Mouse (Mus musculus): ENCODE measurements around the gene Gm5134. TPM values are rescaled to one million over a fixed set of nuclear protein-coding genes. Genes with fewer than 3 reads are reported as not detected.

Gene Gm5134
- total RNA-seq, 1 experiment, result 4.2 TPM

DNA sequence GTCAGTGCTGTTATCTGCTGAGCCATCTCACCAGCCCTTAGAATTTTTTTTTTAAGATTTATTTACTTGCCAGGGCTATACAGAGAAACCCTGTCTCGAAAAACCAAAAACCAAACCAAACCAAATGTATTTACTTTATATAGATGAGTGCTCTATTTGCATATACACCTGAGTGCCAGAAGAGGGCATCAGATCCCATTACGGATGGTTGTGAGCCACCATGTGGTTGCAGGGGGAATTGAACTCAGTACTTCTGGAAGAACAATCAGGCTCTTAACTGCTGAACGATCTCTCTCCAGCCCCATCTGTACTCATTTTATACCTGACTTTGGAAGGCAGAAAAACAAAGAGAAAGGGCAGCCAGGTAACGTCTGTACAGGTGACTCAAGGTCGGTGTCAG lies 20.9 kb downstream of the Gm5134 start:
- no peak overlapping the region for H3K27ac ChIP-seq (ENCODE audit: insufficient read depth, low read depth, low read length, poor library complexity, severe bottlenecking)
- H3K36me3 ChIP-seq (ENCODE audit: control insufficient read depth, insufficient read depth, low read length, poor library complexity, severe bottlenecking), result no peaks in the 10 kb centered on the region
- no peaks in the 10 kb centered on the region for H3K9me3 ChIP-seq (ENCODE audit: control insufficient read depth, insufficient read depth, low read depth, low read length)
- in situ Hi-C loops (cut with MboI; ENCODE audit: low sequenced_read_pairs in 2 of 2, unreplicated experiment in 2 of 2), result no loop called here
- peaks cover 2 to 12% of the 10 kb centered on the region in 2 experiments; a peak in 2 of 4 replicates for H3K4me1 ChIP-seq (ENCODE audit: control insufficient read depth in 2 of 2, insufficient read depth in 2 of 2, low read length in 2 of 2, poor library complexity in 1 of 2)
- peak; percentile 54 for DNase-seq (ENCODE audit: low read depth, low spot score)
- TF ChIP-seq MAFK (IDR thresholded peaks at IDR 0.05; ENCODE audit: insufficient read depth, low read depth, low read length) (no peak), HCFC1 (IDR thresholded peaks at IDR 0.05; ENCODE audit: borderline replicate concordance, insufficient read depth, low read length) (no peak), ZC3H11A (IDR thresholded peaks at IDR 0.05; ENCODE audit: borderline replicate concordance, low read depth, low read length) (peak; percentile 87), CHD2 (IDR thresholded peaks at IDR 0.05; ENCODE audit: low read depth, low read length) (no peak), ZNF384 (IDR thresholded peaks at IDR 0.05; ENCODE audit: low read depth, low read length) (peak; percentile 67; the same call in 1 of the 2 replicates)
- H3K9ac ChIP-seq (ENCODE audit: insufficient read depth, low read depth, low read length, poor library complexity, severe bottlenecking), result no peak overlapping the region
- no peak overlapping the region for H3K4me3 ChIP-seq (ENCODE audit: insufficient read depth in 1 of 2, low read depth in 1 of 2, low read length in 2 of 2, poor library complexity in 1 of 2, severe bottlenecking in 1 of 2)

DNA sequence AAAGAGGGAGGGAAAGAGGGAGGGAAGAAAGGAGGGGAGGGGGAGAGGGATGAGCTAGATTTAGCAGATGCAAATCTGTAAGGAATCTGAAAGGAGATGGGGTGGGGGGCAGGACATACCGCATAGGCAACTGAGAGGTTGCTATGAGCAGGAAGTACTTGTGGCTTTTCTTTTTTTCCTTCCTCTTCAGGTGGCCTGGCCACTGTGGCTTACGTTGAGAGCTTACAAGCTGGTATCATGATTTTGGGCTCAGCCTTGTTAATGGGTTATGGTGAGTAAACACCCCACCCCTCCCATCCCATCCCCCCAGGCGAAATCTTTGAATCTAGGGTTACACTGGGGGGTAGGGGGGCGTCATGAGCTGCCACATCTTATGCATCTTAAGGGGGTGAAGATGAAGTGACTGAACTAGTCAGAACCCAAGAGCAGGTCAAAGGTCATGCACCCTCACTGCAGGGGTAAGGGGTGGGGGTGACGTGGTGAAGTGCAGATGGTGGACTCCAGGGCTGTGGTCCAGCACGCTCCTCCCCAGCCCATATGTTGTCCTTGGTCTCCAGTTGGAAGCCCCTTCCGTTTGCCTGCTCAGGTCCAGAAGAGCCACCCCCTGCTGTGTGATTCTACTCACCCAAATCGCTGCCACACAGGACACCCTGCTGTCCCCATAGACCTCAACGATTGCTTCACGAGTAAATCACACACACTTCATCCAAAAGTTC lies 24.0 kb downstream of the Gm5134 start:
- H3K36me3 ChIP-seq (ENCODE audit: control insufficient read depth, insufficient read depth, low read length, poor library complexity, severe bottlenecking), result no peaks in the 10 kb centered on the region
- no peak for TF ChIP-seq CHD2 (IDR thresholded peaks at IDR 0.05; ENCODE audit: low read depth, low read length)
- TF ChIP-seq HCFC1 (IDR thresholded peaks at IDR 0.05; ENCODE audit: borderline replicate concordance, insufficient read depth, low read length), result no peak
- TF ChIP-seq ZNF384 (IDR thresholded peaks at IDR 0.05; ENCODE audit: low read depth, low read length), result no peak
- TF ChIP-seq ZC3H11A (IDR thresholded peaks at IDR 0.05; ENCODE audit: borderline replicate concordance, low read depth, low read length), result no peak
- no peak for TF ChIP-seq MAFK (IDR thresholded peaks at IDR 0.05; ENCODE audit: insufficient read depth, low read depth, low read length)
- no peak for DNase-seq (ENCODE audit: low read depth, low spot score)
- H3K4me3 ChIP-seq (ENCODE audit: insufficient read depth in 1 of 2, low read depth in 1 of 2, low read length in 2 of 2, poor library complexity in 1 of 2, severe bottlenecking in 1 of 2), result no peak overlapping the region
- H3K9ac ChIP-seq (ENCODE audit: insufficient read depth, low read depth, low read length, poor library complexity, severe bottlenecking), result no peak overlapping the region
- no peaks in the 10 kb centered on the region for H3K9me3 ChIP-seq (ENCODE audit: control insufficient read depth, insufficient read depth, low read depth, low read length)
- in situ Hi-C loops (cut with MboI; ENCODE audit: low sequenced_read_pairs in 2 of 2, unreplicated experiment in 2 of 2), result no loop called here
- H3K4me1 ChIP-seq (ENCODE audit: control insufficient read depth in 2 of 2, insufficient read depth in 2 of 2, low read length in 2 of 2, poor library complexity in 1 of 2), result peaks cover 2 to 12% of the 10 kb centered on the region in 2 experiments; a peak in 2 of 4 replicates
- H3K27ac ChIP-seq (ENCODE audit: insufficient read depth, low read depth, low read length, poor library complexity, severe bottlenecking), result no peak overlapping the region

- no peak overlapping the region for H3K27ac ChIP-seq (ENCODE audit: insufficient read depth, low read depth, low read length, poor library complexity, severe bottlenecking)
- no peaks in the 10 kb centered on the region for H3K9me3 ChIP-seq (ENCODE audit: control insufficient read depth, insufficient read depth, low read depth, low read length)
- no peak overlapping the region for H3K9ac ChIP-seq (ENCODE audit: insufficient read depth, low read depth, low read length, poor library complexity, severe bottlenecking)
- no peak for TF ChIP-seq CHD2 (IDR thresholded peaks at IDR 0.05; ENCODE audit: low read depth, low read length)
- TF ChIP-seq ZNF384 (IDR thresholded peaks at IDR 0.05; ENCODE audit: low read depth, low read length), result no peak
- no peak for TF ChIP-seq MAFK (IDR thresholded peaks at IDR 0.05; ENCODE audit: insufficient read depth, low read depth, low read length)
- TF ChIP-seq HCFC1 (IDR thresholded peaks at IDR 0.05; ENCODE audit: borderline replicate concordance, insufficient read depth, low read length), result no peak
- TF ChIP-seq ZC3H11A (IDR thresholded peaks at IDR 0.05; ENCODE audit: borderline replicate concordance, low read depth, low read length), result no peak
- DNase-seq (ENCODE audit: low read depth, low spot score), result no peak
- in situ Hi-C loops (cut with MboI; ENCODE audit: low sequenced_read_pairs in 2 of 2, unreplicated experiment in 2 of 2), result no loop called here
- H3K4me1 ChIP-seq (ENCODE audit: control insufficient read depth in 2 of 2, insufficient read depth in 2 of 2, low read length in 2 of 2, poor library complexity in 1 of 2), result peaks cover 2 to 11% of the 10 kb centered on the region in 2 experiments; a peak in 2 of 4 replicates
- H3K4me3 ChIP-seq (ENCODE audit: insufficient read depth in 1 of 2, low read depth in 1 of 2, low read length in 2 of 2, poor library complexity in 1 of 2, severe bottlenecking in 1 of 2), result no peak overlapping the region
- H3K36me3 ChIP-seq (ENCODE audit: control insufficient read depth, insufficient read depth, low read length, poor library complexity, severe bottlenecking), result no peaks in the 10 kb centered on the region
Observed at GRCm38 (mm10) chr10:75978835-75979157, 24.5 kb downstream of the Gm5134 start.

- in situ Hi-C loops (cut with MboI; ENCODE audit: low sequenced_read_pairs in 2 of 2, unreplicated experiment in 2 of 2), result no loop called here
Observed at GRCm38 (mm10) chr10:75979432-75979831, 25.1 kb downstream of the Gm5134 start.

More at GRCm38 (mm10) chr10:75979432-75979831, 25.1 kb downstream of the Gm5134 start:
- Histone ChIP-seq H3K4me1 (ENCODE audit: control insufficient read depth in 2 of 2, insufficient read depth in 2 of 2, low read length in 2 of 2, poor library complexity in 1 of 2) (peaks cover 2 to 6% of the 10 kb centered on the region in 2 experiments; a peak in 2 of 4 replicates), H3K4me3 (ENCODE audit: insufficient read depth in 1 of 2, low read depth in 1 of 2, low read length in 2 of 2, poor library complexity in 1 of 2, severe bottlenecking in 1 of 2) (no peak overlapping the region), H3K9ac (ENCODE audit: insufficient read depth, low read depth, low read length, poor library complexity, severe bottlenecking) (no peak overlapping the region), H3K36me3 (ENCODE audit: control insufficient read depth, insufficient read depth, low read length, poor library complexity, severe bottlenecking) (no peaks in the 10 kb centered on the region), H3K9me3 (ENCODE audit: control insufficient read depth, insufficient read depth, low read depth, low read length) (no peaks in the 10 kb centered on the region), H3K27ac (ENCODE audit: insufficient read depth, low read depth, low read length, poor library complexity, severe bottlenecking) (no peak overlapping the region)
- TF ChIP-seq ZNF384 (IDR thresholded peaks at IDR 0.05; ENCODE audit: low read depth, low read length), result no peak
- no peak for TF ChIP-seq CHD2 (IDR thresholded peaks at IDR 0.05; ENCODE audit: low read depth, low read length)
- TF ChIP-seq ZC3H11A (IDR thresholded peaks at IDR 0.05; ENCODE audit: borderline replicate concordance, low read depth, low read length), result no peak
- TF ChIP-seq HCFC1 (IDR thresholded peaks at IDR 0.05; ENCODE audit: borderline replicate concordance, insufficient read depth, low read length), result no peak
- no peak for TF ChIP-seq MAFK (IDR thresholded peaks at IDR 0.05; ENCODE audit: insufficient read depth, low read depth, low read length)
- DNase-seq (ENCODE audit: low read depth, low spot score), result no peak
